Mouse (Mus musculus) olfactory bulb, adult 2 months (tissue): ENCODE measurements around the gene Oxld1.

Experiments used
- CTCF ChIP-seq: fragments of 200-500 bp; IDR thresholded peaks from 2 replicates; pipeline ENCODE4 v1.5.1; 2012; ENCODE audit warnings: low read depth, mild to moderate bottlenecking, low read length, moderate library complexity; ENCODE audit not compliant: insufficient read depth
- POLR2A ChIP-seq: fragments of 200-500 bp; IDR thresholded peaks from 2 replicates; pipeline ENCODE4 v1.6.1; 2012; ENCODE audit warnings: mild to moderate bottlenecking, low read depth, low read length, moderate library complexity; ENCODE audit not compliant: insufficient read depth

- TF ChIP-seq POLR2A (no peak), CTCF (no peak)
These were observed 41.0 kb upstream of the Oxld1 start for GRCm38 (mm10) chr11:120498891-120499290.
